Mouse (Mus musculus) embryonic facial prominence, embryonic 11.5 days (tissue): ENCODE results near the gene Srsf9. TPM values are rescaled to one million over a fixed set of nuclear protein-coding genes. Genes with fewer than 3 reads are reported as not detected.
"Not testable (repeated sequence)": the region's sequence is repeated elsewhere in the genome, so short reads cannot be mapped to it uniquely, and the experiment has no call there.

ENCODE experiments used
- ATAC-seq: fragments of 200-750 bp; cut with Nextera tagmentation; replicated peaks from 2 replicates; pipeline ENCODE4 v1.8.0; 2017; ENCODE audit warnings: low read depth; ENCODE audit not compliant: insufficient number of reproducible peaks, low FRiP score, low TSS enrichment
- DNase-seq: peaks from one replicate; pipeline ENCODE4 v3.0.0-alpha.2; 2015; ENCODE audit warnings: low spot score
- H3K27ac ChIP-seq: fragments of 300-500 bp; sonication (generic); replicated peaks from 2 replicates; pipeline ENCODE4 v1.5.1; 2014; ENCODE audit warnings: mild to moderate bottlenecking, low read depth, low read length, control low read depth
- H3K27me3 ChIP-seq: fragments of 300-500 bp; sonication (generic); 2 replicates; pipeline ENCODE4 v1.6.1; 2014; ENCODE audit warnings: mild to moderate bottlenecking, low read length, moderate library complexity, mixed read lengths; ENCODE audit not compliant: control insufficient read depth, insufficient read depth
- H3K36me3 ChIP-seq: fragments of 300-500 bp; sonication (generic); replicated peaks from 2 replicates; pipeline ENCODE4 v1.6.1; 2014; ENCODE audit warnings: low read depth, mild to moderate bottlenecking, low read length, moderate library complexity, mixed read lengths; ENCODE audit not compliant: control insufficient read depth, insufficient read depth
- H3K4me1 ChIP-seq: fragments of 300-500 bp; sonication (generic); 2 replicates; pipeline ENCODE4 v1.6.1; 2014; ENCODE audit warnings: low read length, mixed read lengths; ENCODE audit not compliant: control insufficient read depth, insufficient read depth
- H3K4me2 ChIP-seq: fragments of 300-500 bp; sonication (generic); 2 replicates; pipeline ENCODE4 v1.6.1; 2014; ENCODE audit warnings: low read depth, mild to moderate bottlenecking, control low read depth, low read length, moderate library complexity
- H3K4me3 ChIP-seq: fragments of 300-500 bp; sonication (generic); 2 replicates; pipeline ENCODE4 v1.5.1; 2014; ENCODE audit warnings: low read depth, low read length, control low read depth
- H3K9ac ChIP-seq: fragments of 300-500 bp; sonication (generic); replicated peaks from 2 replicates; pipeline ENCODE4 v1.6.1; 2014; ENCODE audit warnings: mild to moderate bottlenecking, control low read depth, low read length
- H3K9me3 ChIP-seq: fragments of 300-500 bp; sonication (generic); replicated peaks from 2 replicates; pipeline ENCODE4 v1.6.1; 2016; ENCODE audit warnings: mild to moderate bottlenecking, low read length, inconsistent platforms, mixed read lengths; ENCODE audit not compliant: control insufficient read depth
- WGBS: fragments of 180-500 bp; shearing (Covaris S2); extraction: QIAGEN DNeasy Blood & Tissue Kit; methylation state at CpG from one replicate; pipeline ENCODE4 v1.1.7; 2014; 5-methylcytosine and 5-hydroxymethylcytosine counted together
- polyA plus RNA-seq: library from polyadenylated mRNA; unstranded; fragments of >200 nt; fragmentation: Nextera tagmentation; extraction: Ambion mirVana; gene quantifications from 2 replicates; pipeline ENCODE4 v1.2.1, GENCODE M21; 2014

Srsf9 gene
- polyA plus RNA-seq, 1 experiment from 2014 or later = 390 TPM

DNA sequence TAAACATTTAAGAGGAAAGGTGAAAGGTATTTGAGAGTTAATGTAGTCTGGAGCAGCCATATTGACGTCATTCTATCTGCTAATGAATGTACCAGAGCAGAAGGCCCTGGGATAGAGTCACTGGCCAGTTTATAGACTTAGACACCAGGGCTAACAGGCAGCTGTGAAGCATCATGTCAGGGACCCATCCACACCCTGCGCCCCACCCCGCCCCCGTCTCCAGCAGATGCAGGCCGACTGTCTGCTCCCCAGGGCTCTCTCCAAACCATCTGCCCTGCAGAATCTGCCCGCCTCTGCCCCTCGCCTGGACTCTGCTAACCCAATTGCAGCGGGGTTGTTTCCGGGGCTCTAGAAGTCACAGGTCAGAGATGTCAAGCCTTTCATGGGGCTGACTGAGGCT lies 44.8 kb downstream of the Srsf9 start:
- no peak for ATAC-seq
- Histone ChIP-seq H3K9ac (no peak overlapping the region), H3K27me3 (no peaks in the 10 kb centered on the region), H3K9me3 (no peaks in the 10 kb centered on the region), H3K27ac (no peak overlapping the region), H3K4me2 (no peak overlapping the region), H3K4me1 (no peaks in the 10 kb centered on the region), H3K36me3 (no peaks in the 10 kb centered on the region), H3K4me3 (no peak overlapping the region)
- 52% methylated on average over 9 of the region's 9 CpGs for WGBS
- DNase-seq = no peak

GRCm38 (mm10) chr5:115373441-115374203 lies 46.6 kb downstream of the Srsf9 start:
- H3K4me1 ChIP-seq = no peaks in the 10 kb centered on the region
- H3K4me2 ChIP-seq = peak overlapping the region; percentile 53
- peak; percentile 84 for ATAC-seq
- no peaks in the 10 kb centered on the region for H3K36me3 ChIP-seq
- whole genome bisulfite sequencing = 13% methylated on average over 26 of the region's 26 CpGs
- H3K27ac ChIP-seq = 0 out of 2 replicates have a peak overlapping the region, but pooled peaks have one; percentile 20
- peak overlapping the region; percentile 57 for H3K9ac ChIP-seq
- peak; percentile 76 for DNase-seq
- H3K4me3 ChIP-seq = peak overlapping the region; percentile 22
- H3K27me3 ChIP-seq = no peaks in the 10 kb centered on the region
- no peaks in the 10 kb centered on the region for H3K9me3 ChIP-seq

DNA sequence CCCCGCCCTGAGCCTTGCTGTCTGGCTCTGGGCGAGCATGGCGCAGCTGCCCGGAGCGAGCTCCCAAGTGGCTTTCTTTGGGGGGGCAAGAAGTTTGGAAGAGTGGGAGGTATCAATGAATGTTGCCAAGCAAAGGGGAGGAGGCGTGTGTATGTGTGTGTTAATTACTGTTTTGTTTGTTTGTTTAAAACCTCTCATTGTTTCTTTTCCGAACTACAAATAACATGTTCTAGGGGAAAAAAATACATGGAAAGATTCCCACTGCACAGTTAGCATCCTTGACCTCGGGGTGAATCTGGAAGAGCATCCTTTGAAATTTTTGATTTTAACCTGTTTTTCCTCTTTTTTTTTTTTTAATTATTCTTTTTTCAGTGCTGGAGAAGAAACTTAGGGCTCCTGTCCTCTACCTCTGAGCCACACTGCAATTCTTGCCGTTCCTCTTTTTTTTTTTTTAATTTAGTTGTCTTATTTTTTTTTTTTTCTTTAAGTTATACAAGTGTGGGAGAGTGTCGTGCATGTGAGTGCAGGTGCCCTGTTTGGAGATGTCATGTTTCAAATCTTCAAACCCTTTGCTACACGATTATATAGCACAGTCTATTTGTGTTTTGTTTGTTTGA lies 47.3 kb downstream of the Srsf9 start:
- WGBS = 19% methylated on average over 11 of the region's 11 CpGs
- Histone ChIP-seq H3K4me1 (no peaks in the 10 kb centered on the region), H3K27me3 (no peaks in the 10 kb centered on the region), H3K9ac (peak overlapping the region; percentile 57), H3K36me3 (no peaks in the 10 kb centered on the region), H3K4me2 (peak overlapping the region; percentile 53), H3K9me3 (no peaks in the 10 kb centered on the region), H3K4me3 (peak overlapping the region; percentile 22), H3K27ac (0 out of 2 replicates have a peak overlapping the region, but pooled peaks have one; percentile 20)
- DNase-seq (no peak), ATAC-seq (no peak)

DNA sequence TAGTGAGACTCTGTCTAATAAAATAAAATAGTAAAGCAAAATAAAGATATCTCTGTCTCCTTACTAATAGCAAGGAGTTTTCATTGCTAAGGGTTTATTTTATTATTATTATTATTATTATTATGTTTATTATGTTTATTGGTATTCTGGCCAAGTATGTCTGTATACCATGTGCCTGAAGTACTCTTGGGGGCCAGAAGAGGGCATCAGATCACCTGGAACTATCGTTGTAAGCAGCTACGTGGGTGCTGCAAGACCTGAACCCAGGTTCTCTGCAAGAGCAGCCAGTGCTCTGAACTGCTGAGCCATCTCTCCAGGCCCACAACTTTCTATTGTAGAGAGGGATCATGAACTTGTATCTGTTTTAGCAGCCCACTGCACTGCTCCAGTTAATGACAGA lies 48.5 kb downstream of the Srsf9 start:
- Histone ChIP-seq H3K27me3 (no peaks in the 10 kb centered on the region), H3K9me3 (no peaks in the 10 kb centered on the region), H3K4me2 (no peak overlapping the region), H3K36me3 (no peaks in the 10 kb centered on the region), H3K4me1 (no peaks in the 10 kb centered on the region), H3K4me3 (no peak overlapping the region), H3K9ac (no peak overlapping the region), H3K27ac (no peak overlapping the region)
- DNase-seq (no peak), ATAC-seq (no peak)
- 79% methylated on average over 2 of the region's 2 CpGs for WGBS

GRCm38 (mm10) chr5:115378882-115379281 lies 51.9 kb downstream of the Srsf9 start:
- H3K27ac ChIP-seq = not testable (repeated sequence)

More at GRCm38 (mm10) chr5:115378882-115379281, 51.9 kb downstream of the Srsf9 start:
- not testable (repeated sequence) for ATAC-seq, H3K36me3 ChIP-seq, H3K4me2 ChIP-seq, H3K27me3 ChIP-seq, DNase-seq, H3K4me3 ChIP-seq, H3K4me1 ChIP-seq, H3K9me3 ChIP-seq, H3K9ac ChIP-seq
- WGBS = 86% methylated on average over 2 of the region's 2 CpGs

Other genes starting within 250 kb of the Srsf9 start
- gene Gm10401, start 228.9 kb upstream of the Srsf9 start, polyA plus RNA-seq = 24.6 and 26.3 TPM in 2 replicates
- gene Acads, start 207.8 kb upstream of the Srsf9 start, polyA plus RNA-seq = 27.7 and 31.8 TPM in 2 replicates
- gene Unc119b, start 192.2 kb upstream of the Srsf9 start, polyA plus RNA-seq = 49.6 and 53.0 TPM in 2 replicates
- 36.6 and 37.5 TPM in 2 replicates for gene Mlec, start 169.0 kb upstream of the Srsf9 start, polyA plus RNA-seq
- 2.4 and 2.7 TPM in 2 replicates for gene Cabp1, start 132.8 kb upstream of the Srsf9 start, polyA plus RNA-seq
- gene Pop5, start 91.3 kb upstream of the Srsf9 start, polyA plus RNA-seq = 101 and 108 TPM in 2 replicates
- gene Rnf10, start 54.3 kb upstream of the Srsf9 start, polyA plus RNA-seq = 75.0 and 80.1 TPM in 2 replicates
- gene Coq5, start 47.5 kb upstream of the Srsf9 start, polyA plus RNA-seq = 51.7 and 52.2 TPM in 2 replicates
- 1,836 and 1,851 TPM in 2 replicates for gene Dynll1, start 26.2 kb upstream of the Srsf9 start, polyA plus RNA-seq
- gene Gatc, start 14.0 kb downstream of the Srsf9 start, polyA plus RNA-seq = 37.0 and 38.8 TPM in 2 replicates
- gene Triap1, start 14.0 kb downstream of the Srsf9 start, polyA plus RNA-seq = 66.7 and 68.9 TPM in 2 replicates
- gene Cox6a1, start 21.8 kb downstream of the Srsf9 start, polyA plus RNA-seq = 569 and 629 TPM in 2 replicates
- gene Msi1, start 102.4 kb downstream of the Srsf9 start, polyA plus RNA-seq = 52.4 and 53.9 TPM in 2 replicates
- not detected in 2 replicates for gene Pla2g1b, start 139.1 kb downstream of the Srsf9 start, polyA plus RNA-seq
- 12.7 and 17.2 TPM in 2 replicates for gene Sirt4, start 157.5 kb downstream of the Srsf9 start, polyA plus RNA-seq
- gene Pxn, start 179.5 kb downstream of the Srsf9 start, polyA plus RNA-seq = 12.9 and 13.8 TPM in 2 replicates
- gene Rplp0, start 232.3 kb downstream of the Srsf9 start, polyA plus RNA-seq = 1,437 and 1,529 TPM in 2 replicates
- gene Gcn1l1, start 238.1 kb downstream of the Srsf9 start, polyA plus RNA-seq = 29.3 and 31.4 TPM in 2 replicates